Mouse (Mus musculus): Measurements from ENCODE around the gene Rpl18. TPM values are rescaled to one million over a fixed set of nuclear protein-coding genes. Genes with fewer than 3 reads are reported as not detected.

Rpl18 gene
- polyA plus RNA-seq, 2 experiments from 2014 or later, result 2,369 to 2,427 TPM

DNA sequence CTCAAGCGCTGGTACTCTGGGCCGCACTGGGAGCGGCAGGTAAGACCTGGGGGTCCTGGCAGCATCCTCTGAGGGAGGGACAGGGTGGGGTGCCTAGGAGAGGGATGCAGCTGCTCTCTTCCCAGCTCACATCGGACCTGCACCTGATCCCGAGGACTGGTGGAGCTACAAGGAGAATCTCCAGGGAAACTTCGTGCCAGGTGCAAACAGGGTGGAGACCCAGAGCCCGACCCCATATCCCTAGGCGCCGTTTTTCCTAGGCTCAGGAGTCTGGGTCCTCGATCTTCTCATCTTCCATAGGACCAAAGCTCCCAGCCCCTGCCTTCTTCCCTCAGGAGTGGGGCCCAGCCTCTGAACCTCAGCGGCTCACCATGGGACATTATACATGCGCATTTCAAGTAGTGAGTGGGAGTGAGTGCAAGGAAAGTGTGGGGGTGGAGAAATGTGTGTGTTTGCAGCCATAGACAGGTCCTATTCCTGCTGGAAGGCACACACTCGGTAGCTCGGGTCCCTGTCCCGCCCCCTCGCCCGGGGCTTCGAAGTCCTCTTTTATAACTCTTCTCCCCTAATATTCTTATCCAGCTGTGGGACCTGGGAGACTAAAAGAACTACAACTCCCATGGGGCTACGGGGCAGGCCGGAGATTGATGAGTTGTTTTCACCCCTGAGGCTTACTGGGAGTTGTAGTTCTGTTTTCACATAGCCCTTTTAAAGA lies 14.8 kb upstream of the Rpl18 start:
- ATAC-seq, result peak; percentile 25

DNA sequence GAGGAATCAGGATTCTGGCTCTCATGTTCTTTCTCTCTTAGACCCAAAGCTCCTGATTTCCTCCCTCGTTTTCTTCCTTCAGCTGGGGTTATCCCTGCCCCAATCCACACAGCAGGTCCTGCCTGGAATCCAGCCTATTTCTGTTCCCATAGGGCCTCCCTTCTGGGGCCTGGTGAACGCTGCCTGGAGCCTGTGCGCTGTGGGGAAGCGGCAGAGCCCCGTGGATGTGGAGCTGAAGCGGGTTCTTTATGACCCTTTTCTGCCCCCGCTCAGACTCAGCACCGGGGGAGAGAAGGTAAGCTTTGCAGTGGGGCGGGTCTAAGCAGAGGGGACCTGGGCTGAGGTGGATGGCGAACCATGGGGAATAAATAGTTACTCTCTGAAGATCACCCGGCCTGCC lies 14.2 kb upstream of the Rpl18 start:
- ATAC-seq, result no peak

DNA sequence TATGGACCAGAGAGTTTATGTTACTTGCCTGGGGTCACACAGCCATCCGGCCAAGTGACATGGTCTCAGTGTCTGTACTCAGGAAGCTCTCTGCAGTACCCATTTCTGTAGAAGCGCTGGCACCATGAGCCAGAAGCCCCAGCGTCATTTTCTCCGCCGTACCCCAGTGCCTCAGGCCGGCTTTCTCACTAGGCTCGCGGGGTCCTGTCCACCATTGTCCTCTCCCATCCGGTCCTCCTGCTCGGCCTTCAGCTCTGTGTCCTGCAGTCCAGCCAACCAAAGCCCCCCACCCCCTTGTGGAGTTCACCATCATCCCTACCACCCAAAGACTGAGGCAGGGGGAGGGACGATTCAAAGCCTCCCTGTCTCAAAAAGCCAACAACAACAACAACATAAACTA lies 13.7 kb upstream of the Rpl18 start:
- no peak for ATAC-seq

DNA sequence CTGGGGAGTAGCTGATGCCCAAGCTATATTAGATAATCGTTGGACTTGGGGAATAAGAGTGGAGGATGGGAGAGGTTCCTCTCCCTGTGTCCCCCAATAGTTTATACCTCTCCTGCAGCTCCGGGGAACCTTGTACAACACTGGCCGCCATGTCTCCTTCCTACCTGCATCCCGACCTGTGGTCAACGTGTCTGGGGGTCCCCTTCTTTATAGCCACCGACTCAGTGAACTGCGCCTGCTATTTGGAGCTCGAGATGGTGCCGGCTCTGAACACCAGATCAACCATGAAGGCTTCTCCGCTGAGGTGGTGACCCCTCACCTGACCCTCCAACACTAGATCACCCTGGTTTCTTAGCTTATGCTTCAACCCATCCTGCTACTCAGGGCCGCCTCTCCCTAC lies 12.9 kb upstream of the Rpl18 start:
- no peak for ATAC-seq

DNA sequence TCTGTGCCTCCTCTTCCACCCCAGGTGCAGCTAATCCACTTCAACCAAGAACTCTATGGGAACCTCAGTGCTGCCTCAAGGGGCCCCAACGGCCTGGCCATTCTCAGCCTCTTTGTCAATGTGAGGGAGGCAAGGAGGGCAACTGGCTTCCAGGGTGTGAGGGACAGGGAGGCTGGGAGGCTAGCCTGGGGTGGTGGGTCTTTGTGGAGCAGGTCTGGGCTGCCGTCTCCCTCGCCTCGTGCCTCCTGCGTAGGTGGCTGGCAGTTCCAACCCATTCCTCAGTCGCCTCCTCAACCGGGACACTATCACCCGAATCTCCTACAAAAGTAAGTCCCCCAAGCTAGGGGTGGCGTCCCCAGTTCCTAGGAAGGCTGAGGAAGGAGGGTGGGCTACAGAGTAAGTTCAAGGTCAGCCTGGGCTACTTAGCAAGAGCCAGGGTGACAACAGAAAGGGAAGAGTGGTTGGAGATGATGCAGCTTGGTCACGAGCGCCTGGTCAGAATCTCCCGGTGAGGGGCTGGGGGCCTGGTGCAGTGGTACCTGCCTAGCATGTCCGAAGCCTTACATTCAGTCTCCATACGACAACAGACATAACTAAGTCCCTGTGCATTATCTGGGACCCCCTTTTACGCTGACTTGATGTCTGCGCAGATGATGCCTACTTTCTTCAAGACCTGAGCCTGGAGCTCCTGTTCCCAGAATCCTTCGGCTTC lies 12.3 kb upstream of the Rpl18 start:
- ATAC-seq, result no peak

DNA sequence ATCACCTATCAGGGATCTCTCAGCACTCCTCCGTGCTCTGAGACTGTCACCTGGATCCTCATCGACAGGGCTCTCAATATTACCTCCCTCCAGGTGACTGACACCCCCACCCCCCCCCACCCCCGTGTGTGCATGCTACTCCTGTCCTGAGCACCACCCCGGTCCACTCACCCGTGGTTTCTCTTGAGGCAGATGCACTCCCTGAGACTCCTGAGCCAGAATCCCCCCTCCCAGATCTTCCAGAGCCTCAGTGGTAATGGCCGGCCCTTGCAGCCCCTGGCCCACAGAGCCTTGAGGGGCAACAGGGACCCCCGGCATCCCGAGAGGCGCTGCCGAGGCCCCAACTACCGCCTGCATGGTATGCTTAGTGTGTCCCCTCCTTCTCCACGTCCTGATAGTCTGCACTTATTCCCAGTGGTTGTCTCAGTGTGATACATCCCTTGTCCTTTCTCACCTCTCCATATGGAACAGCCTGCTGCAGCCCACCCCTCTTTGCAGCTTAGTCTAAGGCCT lies 11.7 kb upstream of the Rpl18 start:
- ATAC-seq, result no peak

DNA sequence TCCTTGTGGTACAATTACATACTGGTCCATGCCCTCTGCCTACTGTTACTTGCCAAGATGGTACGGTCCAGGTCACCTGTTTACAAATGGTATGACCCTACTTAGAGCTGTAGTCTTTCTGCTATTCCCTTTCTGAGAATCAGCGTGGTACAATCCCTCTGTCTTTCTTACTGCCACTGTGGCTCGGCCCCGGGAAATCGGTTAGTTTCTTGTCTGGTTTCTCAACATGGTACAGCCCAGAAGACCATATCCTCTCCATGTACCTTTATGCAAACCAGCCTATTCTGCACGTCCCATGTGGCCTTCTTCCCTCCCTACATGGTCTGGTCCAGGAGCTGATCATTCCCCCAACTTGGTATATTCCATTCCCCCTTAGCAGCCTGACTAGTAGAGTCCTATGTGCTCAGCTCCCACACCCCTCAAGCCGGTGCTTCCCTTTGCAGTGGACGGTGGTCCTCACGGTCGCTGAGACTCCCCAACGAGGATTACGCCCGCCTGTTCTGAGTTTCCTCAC lies 11.2 kb upstream of the Rpl18 start:
- ATAC-seq, result peak; percentile 1

DNA sequence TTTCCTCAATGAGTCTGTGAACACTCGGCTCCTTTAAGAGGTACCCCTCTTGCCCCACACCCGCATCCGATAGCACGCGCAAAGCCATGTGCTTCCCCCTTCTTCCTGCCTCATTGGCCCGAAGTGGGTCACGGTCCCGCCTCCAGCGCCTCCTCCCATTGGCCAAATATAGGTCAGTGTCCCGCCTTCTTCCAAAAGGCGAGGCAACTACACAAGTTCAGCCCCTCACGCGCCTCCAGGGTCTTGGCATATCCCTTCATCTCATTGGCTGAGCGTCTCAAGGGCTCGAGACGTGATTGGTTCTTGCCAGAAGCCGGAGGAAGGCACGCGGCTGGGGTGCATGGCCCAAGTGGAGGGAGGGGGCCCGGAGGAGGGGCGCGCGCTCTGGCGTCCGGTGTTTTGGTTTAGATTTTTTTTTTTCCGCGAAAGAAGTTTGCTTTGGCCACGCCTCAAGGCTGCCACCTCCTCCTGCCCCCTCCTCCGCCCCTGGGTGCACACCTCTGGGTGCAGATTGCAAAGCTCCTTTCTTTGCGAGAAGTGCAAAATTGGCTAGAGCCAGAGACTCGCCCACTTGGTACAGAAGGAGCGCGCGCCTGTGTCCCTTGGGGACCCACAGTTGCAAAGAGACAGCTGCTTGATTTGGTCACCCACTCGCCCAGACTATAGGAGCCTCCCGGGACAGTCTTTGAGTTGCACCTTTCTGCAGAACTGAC lies 10.4 kb upstream of the Rpl18 start, which contains the start of gene Dbp:
Gene Dbp (plus strand): TSS at position 359 of the 713 bp plus-strand sequence.
- peak; percentile 80 for ATAC-seq

DNA sequence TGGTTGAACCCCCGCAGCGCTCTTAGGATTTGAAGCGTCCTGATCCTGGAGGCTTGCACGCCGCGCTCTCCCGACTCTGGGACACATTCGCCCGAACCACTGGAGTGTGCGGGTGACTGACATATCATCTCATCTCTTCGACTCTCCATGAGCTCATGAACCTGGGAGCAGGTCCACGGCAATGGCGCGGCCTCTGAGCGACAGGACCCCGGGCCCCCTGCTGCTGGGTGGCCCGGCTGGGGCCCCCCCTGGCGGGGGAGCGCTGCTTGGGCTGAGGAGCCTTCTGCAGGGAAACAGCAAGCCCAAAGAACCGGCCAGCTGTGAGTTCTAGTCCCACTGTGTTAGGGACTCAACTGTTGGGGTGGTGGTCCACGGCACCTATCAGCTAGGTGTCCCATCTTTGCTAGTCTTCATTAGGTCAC lies 9.8 kb upstream of the Rpl18 start:
- no peak for ATAC-seq

DNA sequence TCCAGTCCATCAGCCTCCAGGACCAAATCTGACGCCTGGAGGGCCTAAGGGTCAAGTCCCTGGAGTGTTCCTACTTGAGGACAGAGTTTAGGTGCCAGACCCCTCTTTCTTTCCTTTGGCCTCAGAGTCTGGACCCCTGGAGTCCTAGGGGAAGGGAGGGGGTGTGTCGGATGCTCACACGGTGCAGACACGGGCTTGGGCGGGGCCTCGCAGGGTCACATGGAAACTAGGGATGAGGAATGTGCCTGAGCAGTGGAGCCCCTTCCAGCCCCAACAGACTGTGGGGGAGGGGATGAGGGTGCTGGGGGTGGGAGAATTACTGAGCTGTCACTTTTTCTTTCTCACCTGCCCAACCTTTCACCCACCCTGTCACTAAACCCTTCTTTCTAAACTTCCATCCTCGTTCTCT lies 9.4 kb upstream of the Rpl18 start:
- no peak for ATAC-seq

DNA sequence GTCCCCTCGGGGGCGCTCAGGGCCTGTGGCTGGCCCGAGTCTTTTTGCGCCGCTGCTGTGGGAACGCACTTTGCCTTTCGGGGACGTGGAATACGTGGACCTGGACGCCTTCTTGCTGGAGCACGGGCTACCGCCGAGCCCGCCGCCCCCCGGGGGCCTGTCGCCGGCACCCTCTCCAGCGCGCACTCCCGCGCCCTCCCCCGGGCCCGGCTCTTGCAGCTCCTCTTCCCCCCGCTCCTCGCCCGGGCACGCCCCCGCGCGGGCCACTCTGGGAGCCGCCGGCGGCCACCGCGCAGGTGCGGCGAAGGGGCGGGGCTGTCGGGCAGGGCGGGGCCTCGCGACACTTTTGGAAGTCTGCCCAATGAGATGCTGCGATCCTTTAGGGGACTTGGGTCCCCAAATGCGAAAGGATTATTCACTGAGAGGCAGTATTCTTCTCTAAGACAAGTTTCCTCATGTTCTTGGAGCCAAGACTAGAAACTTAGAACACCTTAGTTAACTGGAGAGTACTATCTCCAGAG lies 8.5 kb upstream of the Rpl18 start:
- peak; percentile 10 for ATAC-seq

DNA sequence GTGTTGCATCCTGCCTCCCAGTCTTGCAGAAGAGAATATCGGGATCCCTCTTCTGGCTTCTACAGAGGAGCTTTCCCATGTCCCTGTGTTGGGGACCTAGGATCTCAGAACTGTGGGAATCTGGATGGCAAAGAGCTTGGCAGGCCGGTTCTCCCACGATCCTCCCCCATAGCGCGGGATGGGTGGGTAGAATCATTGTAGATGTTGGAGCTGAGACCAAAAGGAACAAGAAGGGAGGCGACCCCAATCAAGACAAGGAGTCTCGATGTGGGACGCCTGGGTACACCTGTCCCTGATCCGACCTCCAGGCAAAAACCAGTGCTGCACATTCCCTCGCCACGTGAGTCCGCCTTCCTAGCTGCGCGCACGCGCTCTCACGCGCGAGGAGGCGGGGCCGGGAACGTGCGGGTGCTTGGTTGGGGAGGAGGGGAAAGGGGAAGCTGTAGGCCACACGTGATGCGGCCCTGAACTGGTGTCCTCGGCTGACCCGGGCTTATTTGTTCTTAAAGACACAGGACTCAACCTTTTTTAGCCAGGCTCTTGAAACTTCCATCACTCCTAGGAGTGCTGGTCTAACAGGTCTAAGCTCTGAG lies 7.8 kb upstream of the Rpl18 start:
- peak; percentile 24 for ATAC-seq

DNA sequence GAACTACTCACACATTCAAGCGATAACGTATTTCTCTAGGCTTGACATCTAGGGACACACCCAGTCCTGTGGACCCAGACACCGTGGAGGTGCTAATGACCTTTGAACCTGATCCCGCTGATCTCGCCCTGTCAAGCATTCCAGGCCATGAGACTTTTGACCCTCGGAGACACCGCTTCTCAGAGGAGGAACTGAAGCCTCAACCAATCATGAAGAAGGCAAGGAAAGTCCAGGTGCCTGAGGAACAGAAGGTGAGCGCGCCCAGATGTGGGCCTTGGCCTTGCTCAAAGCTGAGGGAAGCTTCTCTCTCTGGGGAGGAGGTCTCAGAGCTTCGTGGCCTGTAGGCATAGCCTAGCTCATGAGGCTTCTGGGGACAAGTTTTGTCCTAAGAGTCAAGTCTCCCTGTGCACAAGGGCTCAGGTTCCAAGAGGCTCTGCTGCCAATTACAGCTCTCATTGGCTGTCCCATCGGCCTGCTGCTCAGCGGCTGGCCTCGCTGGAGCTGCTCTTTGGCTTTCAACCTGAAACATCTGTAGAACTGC lies 7.0 kb upstream of the Rpl18 start:
- no peak for ATAC-seq

DNA sequence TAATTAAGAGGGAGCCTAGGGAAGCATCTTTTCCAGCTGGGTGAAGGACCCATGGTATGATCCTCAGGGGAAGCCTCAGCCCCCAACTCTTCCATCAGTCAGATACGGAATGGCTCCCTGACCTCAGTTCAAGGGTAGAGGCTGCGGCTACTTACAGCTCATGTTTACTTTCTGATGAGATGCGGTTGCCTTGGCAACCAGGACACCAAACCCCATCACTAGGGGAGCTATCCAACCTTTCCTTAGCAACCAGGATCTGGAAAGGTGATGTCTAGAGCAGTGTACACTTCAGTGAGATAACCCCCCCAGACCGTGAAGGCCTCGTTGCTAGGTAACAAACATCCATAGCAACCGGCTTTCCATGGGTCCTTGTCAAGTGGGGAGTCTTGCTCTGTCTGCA lies 6.2 kb upstream of the Rpl18 start:
- ATAC-seq, result no peak

DNA sequence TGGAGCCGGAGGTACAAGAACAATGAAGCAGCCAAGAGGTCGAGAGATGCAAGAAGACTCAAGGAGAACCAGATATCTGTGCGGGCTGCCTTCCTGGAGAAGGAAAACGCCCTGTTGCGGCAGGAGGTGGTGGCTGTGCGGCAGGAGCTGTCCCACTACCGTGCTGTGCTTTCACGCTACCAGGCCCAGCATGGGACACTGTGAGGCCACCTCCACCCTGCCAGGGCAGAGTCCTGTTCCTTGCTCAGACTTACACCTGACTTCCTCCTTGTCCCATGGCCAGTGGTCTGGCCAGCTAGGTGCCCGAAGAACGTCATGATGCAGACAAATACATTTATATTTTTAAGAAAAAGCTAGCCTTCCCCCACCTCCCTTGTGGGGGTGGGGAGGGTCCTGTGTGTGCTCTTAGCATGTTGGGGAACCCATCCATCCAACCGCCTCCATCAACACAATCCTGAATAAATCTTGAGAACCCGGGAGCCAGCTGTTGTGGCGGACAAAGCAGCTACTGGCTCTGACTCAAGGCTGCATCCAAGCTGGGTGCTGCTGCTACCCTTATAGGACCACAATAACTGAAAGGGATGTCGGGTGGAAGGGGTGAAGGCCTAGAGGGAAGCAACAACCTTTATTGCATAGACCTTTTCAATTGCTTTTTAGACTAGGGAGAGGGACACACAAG lies 5.4 kb upstream of the Rpl18 start:
- no peak for ATAC-seq

DNA sequence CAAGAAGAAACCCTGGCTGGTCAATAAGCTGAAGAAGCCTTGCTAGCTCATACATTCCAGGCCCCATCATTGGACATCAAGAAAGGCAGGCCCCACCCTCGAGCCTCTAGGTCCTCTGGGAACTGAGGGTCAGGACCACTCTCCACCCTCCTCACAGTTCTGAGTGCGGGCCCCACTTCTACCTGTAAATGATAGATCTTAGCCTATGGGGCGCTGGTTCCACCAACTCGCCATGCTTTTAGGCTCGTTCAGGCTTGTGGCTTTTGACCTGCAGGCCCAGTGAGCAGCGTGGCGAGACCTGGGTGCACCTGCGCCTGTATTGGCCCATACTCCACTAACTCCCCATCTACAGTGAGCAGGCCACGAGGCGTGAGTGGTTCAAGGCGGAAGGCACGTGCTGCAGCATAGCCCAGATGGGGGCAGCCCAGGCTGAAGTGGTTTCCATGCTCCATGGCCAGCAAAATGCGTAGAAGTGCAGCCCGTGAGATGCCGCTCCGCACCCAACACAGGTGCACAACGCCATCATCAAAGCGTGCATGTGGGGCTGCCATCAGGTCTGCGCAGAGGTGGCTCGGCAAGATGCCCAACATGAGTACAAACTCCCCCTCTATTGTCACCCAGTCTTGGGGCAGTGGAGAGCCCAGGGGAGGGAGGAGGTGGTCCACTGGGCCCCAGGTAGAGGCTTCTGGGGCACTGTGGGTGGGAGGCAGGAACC lies 4.6 kb upstream of the Rpl18 start:
- ATAC-seq, result no peak

DNA sequence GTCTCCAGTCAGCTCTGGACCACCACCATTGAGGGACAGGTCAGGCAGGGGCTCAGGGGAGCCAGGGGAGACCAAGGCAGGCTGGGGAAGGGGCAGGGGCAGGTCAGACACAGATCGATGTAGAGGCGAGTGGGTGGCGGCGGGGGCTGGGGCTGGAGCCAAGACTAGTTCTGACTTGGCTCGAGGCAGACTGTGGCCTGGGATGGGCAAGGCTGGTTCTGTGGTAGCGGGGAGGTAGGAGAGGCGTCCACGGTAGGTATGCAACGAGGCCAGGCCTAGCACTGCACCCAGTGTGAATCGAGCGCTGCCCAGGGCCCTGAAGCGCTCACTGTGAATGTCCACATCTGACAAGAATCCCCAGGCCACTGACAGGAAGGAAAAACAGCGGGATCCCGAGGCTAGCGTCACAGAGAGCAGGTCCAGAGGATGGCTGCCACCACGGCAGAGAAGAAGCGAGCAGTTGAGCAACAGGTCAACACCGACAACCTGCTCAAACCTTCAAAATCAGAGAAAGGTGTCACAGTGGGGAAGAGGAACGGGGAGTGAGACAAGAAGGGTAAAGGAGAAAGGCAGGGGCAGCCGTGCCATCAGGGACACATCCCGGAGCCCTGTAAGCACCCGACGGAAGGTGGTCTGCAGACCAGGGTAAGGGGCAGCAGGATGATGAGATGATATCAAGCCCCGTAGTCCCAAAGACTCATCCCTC lies 3.8 kb upstream of the Rpl18 start:
- no peak for ATAC-seq

DNA sequence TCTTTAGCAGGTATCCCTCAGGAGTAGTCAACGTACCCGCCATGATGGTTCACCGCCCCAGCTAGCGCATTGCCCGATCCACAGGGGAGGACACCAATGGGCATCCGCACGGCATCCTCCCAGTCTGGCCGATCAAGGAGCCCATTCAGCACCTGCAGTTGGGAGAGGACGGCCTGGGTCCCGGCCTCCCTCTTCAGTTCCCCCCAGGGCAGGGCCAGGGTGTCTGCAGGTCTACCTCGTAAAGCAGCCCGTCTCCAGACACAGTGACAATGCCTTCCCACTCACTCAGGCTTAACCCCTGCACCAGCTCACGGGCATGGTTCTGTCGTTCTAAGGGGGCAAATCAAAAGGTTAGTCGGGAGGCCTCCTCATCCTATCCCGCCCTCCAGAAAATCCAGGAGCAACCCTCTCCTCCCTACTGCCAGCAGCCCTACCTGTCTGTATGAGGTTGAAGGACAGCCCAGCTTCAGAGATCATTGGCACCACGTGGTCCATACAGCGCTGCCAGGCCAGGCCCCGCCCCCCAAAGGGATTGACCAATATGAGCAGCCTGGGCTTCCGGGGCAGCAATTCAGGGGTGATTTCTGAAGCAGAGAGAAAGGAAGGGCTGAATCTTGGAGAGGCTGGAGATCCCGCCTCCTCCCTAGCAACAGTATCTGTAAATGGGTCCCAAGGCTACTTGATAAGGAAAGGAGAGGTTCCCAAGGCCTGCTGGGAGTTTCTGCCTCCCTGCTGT lies 3.1 kb upstream of the Rpl18 start:
- ATAC-seq, result no peak

DNA sequence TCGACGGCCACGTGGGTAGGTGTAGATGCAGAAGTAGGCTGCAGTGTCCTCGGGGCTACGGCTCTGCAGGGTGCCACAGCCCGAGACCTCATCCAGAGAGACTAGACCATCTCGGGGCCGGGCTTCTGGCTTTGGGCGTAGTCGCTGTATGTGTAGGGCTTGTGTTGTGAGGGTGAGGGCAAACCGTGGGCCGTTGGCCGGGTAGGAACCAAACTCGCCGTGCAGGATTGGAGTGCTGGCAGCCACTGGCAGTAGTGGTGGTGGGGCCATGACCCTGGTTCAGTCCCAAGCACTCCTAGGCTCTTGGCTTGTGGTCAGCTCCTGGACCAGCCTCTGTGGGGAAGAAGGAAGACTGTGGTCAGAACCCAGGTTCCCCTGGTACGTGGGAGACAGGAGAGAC lies 1.9 kb upstream of the Rpl18 start:
- ATAC-seq, result no peak
